Mouse (Mus musculus) liver, postnatal 0 days (tissue): Measurements from ENCODE around the gene Tmem131.

ENCODE experiments used
- CTCF ChIP-seq: sonication (generic); IDR thresholded peaks from 2 replicates; pipeline ENCODE4 v1.5.1; 2016; ENCODE audit warnings: antibody characterized with exemption, low read depth
- EP300 ChIP-seq: IDR thresholded peaks from 2 replicates; pipeline ENCODE4 v1.6.1; 2016; ENCODE audit warnings: antibody characterized with exemption, low read depth, mild to moderate bottlenecking

- TF ChIP-seq EP300 (no peak), CTCF (no peak)
Measured at GRCm38 (mm10) chr1:36770998-36771397, 172.5 kb downstream of the Tmem131 start.
